Mouse (Mus musculus): ENCODE data around the gene Tbc1d7. TPM values are rescaled to one million over a fixed set of nuclear protein-coding genes. Genes with fewer than 3 reads are reported as not detected.
A peak's percentile ranks its signal among the peaks of the same experiment; 100 is the strongest.

Tbc1d7 gene
- polyA plus RNA-seq, 1 experiment from 2014 or later: 12.9 TPM

- no peak for TF ChIP-seq EP300 (IDR thresholded peaks at IDR 0.05; ENCODE audit: low read depth)
- TF ChIP-seq CTCF (IDR thresholded peaks at IDR 0.05; ENCODE audit: low read depth): no peak
- DNase-seq (no peak), ATAC-seq (no peak)
- Histone ChIP-seq H3K4me1 (ENCODE audit: insufficient read depth) (no peaks in the 10 kb centered on the region), H3K27me3 (ENCODE audit: insufficient read depth, low read length) (no peaks in the 10 kb centered on the region), H3K9ac (replicated peaks) (no peak overlapping the region), H3K27ac (ENCODE audit: low read depth) (no peak overlapping the region), H3K4me3 (ENCODE audit: low read depth, low read length) (no peak overlapping the region), H3K4me2 (ENCODE audit: low read depth, low read length) (no peak overlapping the region), H3K36me3 (replicated peaks; ENCODE audit: insufficient read depth, low read length) (no peaks in the 10 kb centered on the region), H3K9me3 (ENCODE audit: low read length) (no peaks in the 10 kb centered on the region)
- 71% methylated on average over 7 of the region's 7 CpGs for WGBS (ENCODE audit: insufficient replicate concordance)
These were observed 26.4 kb downstream of the Tbc1d7 start for GRCm38 (mm10) chr13:43144720-43145418.

DNA sequence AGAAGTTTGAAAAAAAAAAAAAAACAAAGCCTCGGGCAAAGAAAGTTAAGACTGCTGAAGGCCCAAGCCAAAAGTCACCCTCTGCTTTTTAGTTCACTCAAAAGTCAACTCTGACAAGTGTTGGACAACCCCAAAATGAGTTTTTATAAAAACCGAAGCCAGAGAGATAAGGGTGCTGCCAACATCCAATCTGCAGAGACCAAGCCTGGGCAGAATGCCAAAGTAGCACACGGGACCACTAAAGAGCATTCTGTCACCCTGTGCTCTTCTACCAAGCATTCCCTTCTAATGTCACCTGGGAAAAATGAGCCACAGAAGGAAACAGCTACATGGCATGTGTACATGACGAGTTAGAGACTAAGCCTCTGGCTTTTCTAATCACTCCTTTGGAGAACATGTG is 36.8 kb downstream of the Tbc1d7 start:
- Histone ChIP-seq H3K27me3 (ENCODE audit: insufficient read depth, low read length) (no peaks in the 10 kb centered on the region), H3K27ac (ENCODE audit: low read depth) (no peak overlapping the region), H3K4me1 (ENCODE audit: insufficient read depth) (no peaks in the 10 kb centered on the region; the same call in 1 of the 2 replicates), H3K4me2 (ENCODE audit: low read depth, low read length) (no peak overlapping the region), H3K9me3 (ENCODE audit: low read length) (no peaks in the 10 kb centered on the region), H3K9ac (replicated peaks) (no peak overlapping the region), H3K4me3 (ENCODE audit: low read depth, low read length) (no peak overlapping the region), H3K36me3 (replicated peaks; ENCODE audit: insufficient read depth, low read length) (no peaks in the 10 kb centered on the region)
- ATAC-seq (no peak), DNase-seq (no peak)
- TF ChIP-seq EP300 (IDR thresholded peaks at IDR 0.05; ENCODE audit: low read depth) (no peak), CTCF (IDR thresholded peaks at IDR 0.05; ENCODE audit: low read depth) (no peak)
- WGBS (ENCODE audit: insufficient replicate concordance): 57% methylated on average over 4 of the region's 4 CpGs

DNA sequence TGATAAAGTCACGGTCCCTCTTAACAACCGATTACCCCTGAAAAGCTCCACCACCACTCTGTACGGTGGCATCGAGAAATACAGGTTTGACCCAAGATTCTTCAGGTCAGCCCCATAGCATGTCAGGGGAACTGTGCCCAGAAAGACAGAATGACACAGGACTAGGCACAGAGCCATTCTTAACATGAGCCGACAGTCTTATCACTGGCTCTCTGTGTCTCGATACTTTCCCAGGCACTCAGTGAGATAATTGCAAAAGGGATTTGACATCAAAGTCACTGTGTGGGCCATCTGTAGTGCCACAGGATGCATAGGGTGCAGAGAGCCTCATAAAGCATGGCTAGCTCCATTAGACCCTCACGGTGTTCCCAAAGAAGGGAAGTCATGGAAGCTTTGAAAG is 37.9 kb downstream of the Tbc1d7 start:
- DNase-seq: no peak
- H3K36me3 ChIP-seq (replicated peaks; ENCODE audit: insufficient read depth, low read length): no peaks in the 10 kb centered on the region
- WGBS (ENCODE audit: insufficient replicate concordance): 66% methylated on average over 7 of the region's 7 CpGs

DNA sequence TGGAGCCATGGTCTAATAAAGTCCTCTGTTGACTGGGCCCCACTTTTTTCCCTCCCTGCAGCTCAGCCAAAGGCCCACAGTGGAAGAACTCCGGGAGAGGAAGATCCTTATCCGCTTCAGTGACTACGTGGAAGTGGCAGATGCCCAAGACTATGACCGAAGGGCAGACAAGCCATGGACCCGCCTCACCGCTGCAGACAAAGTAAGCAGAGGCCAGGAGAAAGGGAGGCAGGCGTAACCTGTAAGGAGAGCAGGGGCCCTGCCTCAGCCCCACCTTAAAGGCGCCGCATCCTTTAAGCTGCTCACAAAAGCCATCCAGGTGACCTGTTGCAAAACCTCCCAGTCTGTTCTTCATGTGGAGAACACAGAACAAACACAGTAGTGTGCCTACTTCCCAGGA is 38.4 kb downstream of the Tbc1d7 start:
- ATAC-seq: no peak

More for the DNA sequence above, 37.9 kb downstream of the Tbc1d7 start:
- Histone ChIP-seq H3K9me3 (ENCODE audit: low read length) (no peaks in the 10 kb centered on the region), H3K9ac (replicated peaks) (no peak overlapping the region), H3K4me1 (ENCODE audit: insufficient read depth) (no peaks in the 10 kb centered on the region; the same call in 1 of the 2 replicates), H3K27me3 (ENCODE audit: insufficient read depth, low read length) (no peaks in the 10 kb centered on the region), H3K4me2 (ENCODE audit: low read depth, low read length) (no peak overlapping the region), H3K27ac (ENCODE audit: low read depth) (no peak overlapping the region), H3K4me3 (ENCODE audit: low read depth, low read length) (no peak overlapping the region)
- TF ChIP-seq CTCF (IDR thresholded peaks at IDR 0.05; ENCODE audit: low read depth): no peak
- TF ChIP-seq EP300 (IDR thresholded peaks at IDR 0.05; ENCODE audit: low read depth): no peak
- no peak for ATAC-seq

GRCm38 (mm10) chr13:43131741-43132191 is 39.5 kb downstream of the Tbc1d7 start:
- Histone ChIP-seq H3K4me3 (ENCODE audit: low read depth, low read length) (no peak overlapping the region), H3K9ac (replicated peaks) (no peak overlapping the region), H3K9me3 (ENCODE audit: low read length) (no peaks in the 10 kb centered on the region), H3K27ac (ENCODE audit: low read depth) (peak overlapping the region; percentile 50; the same call in 1 of the 2 replicates), H3K4me1 (ENCODE audit: insufficient read depth) (no peaks in the 10 kb centered on the region; the same call in 1 of the 2 replicates), H3K36me3 (replicated peaks; ENCODE audit: insufficient read depth, low read length) (no peaks in the 10 kb centered on the region), H3K27me3 (ENCODE audit: insufficient read depth, low read length) (no peaks in the 10 kb centered on the region), H3K4me2 (ENCODE audit: low read depth, low read length) (no peak overlapping the region)
- DNase-seq (no peak), ATAC-seq (no peak)
- TF ChIP-seq EP300 (IDR thresholded peaks at IDR 0.05; ENCODE audit: low read depth) (no peak), CTCF (IDR thresholded peaks at IDR 0.05; ENCODE audit: low read depth) (no peak)
- WGBS (ENCODE audit: insufficient replicate concordance): 64% methylated on average over 10 of the region's 10 CpGs

More for the DNA sequence above, 38.4 kb downstream of the Tbc1d7 start:
- Histone ChIP-seq H3K36me3 (replicated peaks; ENCODE audit: insufficient read depth, low read length) (no peaks in the 10 kb centered on the region), H3K9ac (replicated peaks) (no peak overlapping the region), H3K27ac (ENCODE audit: low read depth) (no peak overlapping the region), H3K4me2 (ENCODE audit: low read depth, low read length) (no peak overlapping the region), H3K27me3 (ENCODE audit: insufficient read depth, low read length) (no peaks in the 10 kb centered on the region), H3K4me3 (ENCODE audit: low read depth, low read length) (no peak overlapping the region), H3K4me1 (ENCODE audit: insufficient read depth) (no peaks in the 10 kb centered on the region; the same call in 1 of the 2 replicates), H3K9me3 (ENCODE audit: low read length) (no peaks in the 10 kb centered on the region)
- TF ChIP-seq EP300 (IDR thresholded peaks at IDR 0.05; ENCODE audit: low read depth): no peak
- no peak for TF ChIP-seq CTCF (IDR thresholded peaks at IDR 0.05; ENCODE audit: low read depth)
- no peak for DNase-seq
- 71% methylated on average over 9 of the region's 9 CpGs for WGBS (ENCODE audit: insufficient replicate concordance)

GRCm38 (mm10) chr13:43130161-43130560 is 41.1 kb downstream of the Tbc1d7 start:
- Histone ChIP-seq H3K27me3 (ENCODE audit: insufficient read depth, low read length) (no peaks in the 10 kb centered on the region), H3K4me2 (ENCODE audit: low read depth, low read length) (no peak overlapping the region), H3K4me1 (ENCODE audit: insufficient read depth) (no peaks in the 10 kb centered on the region; the same call in 1 of the 2 replicates), H3K9ac (replicated peaks) (no peak overlapping the region), H3K36me3 (replicated peaks; ENCODE audit: insufficient read depth, low read length) (no peaks in the 10 kb centered on the region), H3K9me3 (ENCODE audit: low read length) (no peaks in the 10 kb centered on the region), H3K27ac (ENCODE audit: low read depth) (no peak overlapping the region), H3K4me3 (ENCODE audit: low read depth, low read length) (no peak overlapping the region)
- WGBS (ENCODE audit: insufficient replicate concordance): 74% methylated on average over 6 of the region's 6 CpGs
- ATAC-seq: no peak
- no peak for DNase-seq
- TF ChIP-seq EP300 (IDR thresholded peaks at IDR 0.05; ENCODE audit: low read depth) (no peak), CTCF (IDR thresholded peaks at IDR 0.05; ENCODE audit: low read depth) (no peak)
